Mouse (Mus musculus) gastrocnemius, postnatal 36 days (tissue): ENCODE measurements at regions not wholly inside any gene's neighbourhood (a gene's known extent, or its start where the extent isn't known, plus 50 kb on each side); places are given as distances from the start of the nearest gene placed in this dataset.

ENCODE experiments used
- DNase-seq, 2 experiments: peaks; one replicate each; pipeline ENCODE4 v3.0.0; 2022
- intact Hi-C: fragments of 180-260 bp; cut with DNase I; formaldehyde crosslinking; loops from one replicate; pipeline ENCODE4 v1.15.1; 2025

GRCm38 (mm10) chr13:43908041-43908644 is 123.6 kb downstream of the Cd83 start:
- intact Hi-C loops, result no loop called here

GRCm38 (mm10) chr13:43909933-43910332 is 125.4 kb downstream of the Cd83 start:
- intact Hi-C loops, result no loop called here
- no peak for DNase-seq

More at GRCm38 (mm10) chr13:43908041-43908644, 123.6 kb downstream of the Cd83 start:
- DNase-seq, result no peak

GRCm38 (mm10) chr13:43913476-43913875 is 128.9 kb downstream of the Cd83 start:
- intact Hi-C loops, result no loop called here

GRCm38 (mm10) chr13:43919781-43920420 is 135.3 kb downstream of the Cd83 start:
- no peak for DNase-seq
- intact Hi-C loops, result no loop called here

More at GRCm38 (mm10) chr13:43913476-43913875, 128.9 kb downstream of the Cd83 start:
- DNase-seq, result no peak

- no peak for DNase-seq
- intact Hi-C loops, result no loop called here
Measured at GRCm38 (mm10) chr13:43930081-43930981, 145.8 kb downstream of the Cd83 start.

GRCm38 (mm10) chr13:43932946-43933345 is 148.4 kb downstream of the Cd83 start:
- intact Hi-C loops, result no loop called here
- no peak for DNase-seq

GRCm38 (mm10) chr13:43935284-43935683 is 150.7 kb downstream of the Cd83 start:
- no peak for DNase-seq
- intact Hi-C loops, result no loop called here

GRCm38 (mm10) chr13:43936504-43936903 is 151.9 kb downstream of the Cd83 start:
- intact Hi-C loops, result no loop called here
- no peak for DNase-seq

GRCm38 (mm10) chr13:43938611-43939010 is 154.0 kb downstream of the Cd83 start:
- DNase-seq, result no peak
- intact Hi-C loops, result no loop called here

- intact Hi-C loops, result no loop called here
- no peak for DNase-seq
Measured at GRCm38 (mm10) chr13:43939375-43939774, 154.8 kb downstream of the Cd83 start.

GRCm38 (mm10) chr13:43941731-43942130 is 157.2 kb downstream of the Cd83 start:
- intact Hi-C loops, result no loop called here
- no peak for DNase-seq

GRCm38 (mm10) chr13:43948606-43949005 is 164.0 kb downstream of the Cd83 start:
- intact Hi-C loops, result no loop called here
- no peak for DNase-seq

GRCm38 (mm10) chr13:43949740-43950643 is 165.4 kb downstream of the Cd83 start:
- intact Hi-C loops, result loop anchor here (5.0 kb wide), 1 partner anchor 58 kb away; no protein-coding TSS in a partner anchor
- DNase-seq, result no peak

GRCm38 (mm10) chr13:43952491-43952890 is 167.9 kb downstream of the Cd83 start:
- intact Hi-C loops, result loop anchor here (5.0 kb wide), 1 partner anchor 60 kb away; no protein-coding TSS in a partner anchor
- DNase-seq, result no peak

- intact Hi-C loops, result loop anchor here (5.0 kb wide), 1 partner anchor 61 kb away; no protein-coding TSS in a partner anchor
- no peak for DNase-seq
Measured at GRCm38 (mm10) chr13:43952972-43953592, 168.5 kb downstream of the Cd83 start.

GRCm38 (mm10) chr13:43954714-43955393 is 170.3 kb downstream of the Cd83 start:
- intact Hi-C loops, result loop anchor here (5.0 kb wide), 2 partner anchors 63 to 77 kb away; no protein-coding TSS in a partner anchor
- no peak for DNase-seq

GRCm38 (mm10) chr13:43957046-43957445 is 172.5 kb downstream of the Cd83 start:
- intact Hi-C loops, result loop anchor here (5.0 kb wide), 1 partner anchor 75 kb away; no protein-coding TSS in a partner anchor
- DNase-seq, result no peak

GRCm38 (mm10) chr13:43959121-43959572 is 174.6 kb downstream of the Cd83 start:
- DNase-seq, result no peak
- intact Hi-C loops, result loop anchor here (5.0 kb wide), 1 partner anchor 73 kb away; no protein-coding TSS in a partner anchor
